Mouse (Mus musculus): ENCODE measurements around the gene Tnfrsf18. TPM values are rescaled to one million over a fixed set of nuclear protein-coding genes. Genes with fewer than 3 reads are reported as not detected.
A peak's percentile ranks its signal among the peaks of the same experiment; 100 is the strongest.

Tnfrsf18 gene
- polyA plus RNA-seq, 1 experiment from 2014 or later, result 1.4 TPM

MicroRNA genes within 50 kb of the gene (microRNA counts, 519-probe panel; counts per million panel counts)
- microRNA mmu-miR-200a (3,296 counts per million, percentile 84 among the panel's probes with 10 or more counts), microRNA mmu-miR-200b (3,760 counts per million, percentile 93 among the panel's probes with 10 or more counts), microRNA mmu-miR-429 (4,105 counts per million, percentile 97 among the panel's probes with 10 or more counts)

Small RNAs within 50 kb of the gene (microRNA-seq; reads per million reads assigned to microRNA genes)
- gene Mir200a, result 2,506 reads per million, percentile 81 among the genes with 10 or more reads in this experiment
- 13,787 reads per million, percentile 95 among the genes with 10 or more reads in this experiment for gene Mir200b
- gene Mir429, result 35,264 reads per million, percentile 98 among the genes with 10 or more reads in this experiment

Other genes with a start within 250 kb of the Tnfrsf18 start
- 0.89 and 1.1 TPM in 2 replicates for gene Tmem88b, start 240.3 kb upstream of the Tnfrsf18 start, polyA plus RNA-seq (2015; fragmentation: Nextera tagmentation; extraction: Ambion mirVana)
- gene Ankrd65, start 235.7 kb upstream of the Tnfrsf18 start, polyA plus RNA-seq (2015; fragmentation: Nextera tagmentation; extraction: Ambion mirVana), result not detected in 2 replicates
- 210 and 226 TPM in 2 replicates for gene Mrpl20, start 223.3 kb upstream of the Tnfrsf18 start, polyA plus RNA-seq (2015; fragmentation: Nextera tagmentation; extraction: Ambion mirVana)
- gene Ccnl2, start 213.7 kb upstream of the Tnfrsf18 start, polyA plus RNA-seq (2015; fragmentation: Nextera tagmentation; extraction: Ambion mirVana), result 130 and 131 TPM in 2 replicates
- gene Aurkaip1, start 194.9 kb upstream of the Tnfrsf18 start, polyA plus RNA-seq (2015; fragmentation: Nextera tagmentation; extraction: Ambion mirVana), result 180 and 196 TPM in 2 replicates
- 76.3 and 80.5 TPM in 2 replicates for gene Mxra8, start 186.5 kb upstream of the Tnfrsf18 start, polyA plus RNA-seq (2015; fragmentation: Nextera tagmentation; extraction: Ambion mirVana)
- 3.7 and 4.7 TPM in 2 replicates for gene Dvl1, start 178.8 kb upstream of the Tnfrsf18 start, polyA plus RNA-seq (2015; fragmentation: Nextera tagmentation; extraction: Ambion mirVana)
- 0.28 and 0.32 TPM in 2 replicates for gene Tas1r3, start 162.8 kb upstream of the Tnfrsf18 start, polyA plus RNA-seq (2015; fragmentation: Nextera tagmentation; extraction: Ambion mirVana)
- 23.6 and 24.9 TPM in 2 replicates for gene Cptp, start 156.7 kb upstream of the Tnfrsf18 start, polyA plus RNA-seq (2015; fragmentation: Nextera tagmentation; extraction: Ambion mirVana)
- gene Ints11, start 156.6 kb upstream of the Tnfrsf18 start, polyA plus RNA-seq (2015; fragmentation: Nextera tagmentation; extraction: Ambion mirVana), result 60.0 and 67.1 TPM in 2 replicates
- gene Pusl1, start 134.4 kb upstream of the Tnfrsf18 start, polyA plus RNA-seq (2015; fragmentation: Nextera tagmentation; extraction: Ambion mirVana), result 49.4 and 58.6 TPM in 2 replicates
- gene Acap3, start 134.3 kb upstream of the Tnfrsf18 start, polyA plus RNA-seq (2015; fragmentation: Nextera tagmentation; extraction: Ambion mirVana), result 9.8 and 10.8 TPM in 2 replicates
- gene Ube2j2, start 82.3 kb upstream of the Tnfrsf18 start, polyA plus RNA-seq (2015; fragmentation: Nextera tagmentation; extraction: Ambion mirVana), result 89.5 and 93.4 TPM in 2 replicates
- gene C1qtnf12, start 63.8 kb upstream of the Tnfrsf18 start, polyA plus RNA-seq (2015; fragmentation: Nextera tagmentation; extraction: Ambion mirVana), result 59.9 and 75.4 TPM in 2 replicates
- gene B3galt6, start 33.5 kb upstream of the Tnfrsf18 start, polyA plus RNA-seq (2015; fragmentation: Nextera tagmentation; extraction: Ambion mirVana), result 11.7 and 12.0 TPM in 2 replicates
- gene Sdf4, start 33.3 kb upstream of the Tnfrsf18 start, polyA plus RNA-seq (2015; fragmentation: Nextera tagmentation; extraction: Ambion mirVana), result 165 and 171 TPM in 2 replicates
- gene Tnfrsf4, start 12.3 kb upstream of the Tnfrsf18 start, polyA plus RNA-seq (2015; fragmentation: Nextera tagmentation; extraction: Ambion mirVana), result 0.55 and 0.86 TPM in 2 replicates
- gene Ttll10, start 33.2 kb downstream of the Tnfrsf18 start, polyA plus RNA-seq (2015; fragmentation: Nextera tagmentation; extraction: Ambion mirVana), result 4.2 and 4.7 TPM in 2 replicates
- 21.4 and 22.3 TPM in 2 replicates for gene 9430015G10Rik, start 83.8 kb downstream of the Tnfrsf18 start, polyA plus RNA-seq (2015; fragmentation: Nextera tagmentation; extraction: Ambion mirVana)
- 0.09 and 0.10 TPM in 2 replicates for gene Rnf223, start 104.3 kb downstream of the Tnfrsf18 start, polyA plus RNA-seq (2015; fragmentation: Nextera tagmentation; extraction: Ambion mirVana)
- gene Agrn, start 171.3 kb downstream of the Tnfrsf18 start, polyA plus RNA-seq (2015; fragmentation: Nextera tagmentation; extraction: Ambion mirVana), result 35.9 and 38.0 TPM in 2 replicates
- 1.8 and 2.9 TPM in 2 replicates for gene Isg15, start 174.7 kb downstream of the Tnfrsf18 start, polyA plus RNA-seq (2015; fragmentation: Nextera tagmentation; extraction: Ambion mirVana)
- 2.1 and 2.3 TPM in 2 replicates for gene AW011738, start 177.1 kb downstream of the Tnfrsf18 start, polyA plus RNA-seq (2015; fragmentation: Nextera tagmentation; extraction: Ambion mirVana)
- 0.20 and 0.35 TPM in 2 replicates for gene Perm1, start 189.7 kb downstream of the Tnfrsf18 start, polyA plus RNA-seq (2015; fragmentation: Nextera tagmentation; extraction: Ambion mirVana)
- 11.7 and 13.8 TPM in 2 replicates for gene Plekhn1, start 208.7 kb downstream of the Tnfrsf18 start, polyA plus RNA-seq (2015; fragmentation: Nextera tagmentation; extraction: Ambion mirVana)
- gene Noc2l, start 209.8 kb downstream of the Tnfrsf18 start, polyA plus RNA-seq (2015; fragmentation: Nextera tagmentation; extraction: Ambion mirVana), result 63.9 and 69.1 TPM in 2 replicates
- gene Samd11, start 229.5 kb downstream of the Tnfrsf18 start, polyA plus RNA-seq (2015; fragmentation: Nextera tagmentation; extraction: Ambion mirVana), result 0.53 and 1.2 TPM in 2 replicates